Mouse (Mus musculus): ENCODE results near the gene Stard8. TPM values are rescaled to one million over a fixed set of nuclear protein-coding genes. Genes with fewer than 3 reads are reported as not detected.
"Not testable (repeated sequence)": the region's sequence is repeated elsewhere in the genome, so short reads cannot be mapped to it uniquely, and the experiment has no call there.

The Stard8 gene
- total RNA-seq, 2 experiments from 2014 or later, result 34.6 to 36.1 TPM

GRCm38 (mm10) chrX:99045315-99045714 is 42.3 kb downstream of the Stard8 start:
- no peak for DNase-seq (ENCODE audit: low spot score in 2 of 2)

GRCm38 (mm10) chrX:99046360-99047055 is 43.5 kb downstream of the Stard8 start:
- DNase-seq (ENCODE audit: low spot score in 2 of 2), result no peak

- no peak for DNase-seq (ENCODE audit: low spot score in 2 of 2)
These were observed 45.1 kb downstream of the Stard8 start for GRCm38 (mm10) chrX:99048111-99048510.

GRCm38 (mm10) chrX:99049247-99049646 is 46.2 kb downstream of the Stard8 start:
- DNase-seq (ENCODE audit: low spot score in 2 of 2), result peak in 1 of 2 experiments; percentile 23

GRCm38 (mm10) chrX:99050736-99051481 is 47.9 kb downstream of the Stard8 start:
- DNase-seq (ENCODE audit: low spot score in 2 of 2), result peak in 1 of 2 experiments; percentile 57

GRCm38 (mm10) chrX:99052255-99052654 is 49.2 kb downstream of the Stard8 start:
- no peak for DNase-seq (ENCODE audit: low spot score in 2 of 2)

GRCm38 (mm10) chrX:99054512-99054911 is 51.5 kb downstream of the Stard8 start:
- peak in 1 of 2 experiments; percentile 16 for DNase-seq (ENCODE audit: low spot score in 2 of 2)

- DNase-seq (ENCODE audit: low spot score in 2 of 2), result no peak
These were observed 54.9 kb downstream of the Stard8 start for GRCm38 (mm10) chrX:99057772-99058440.

GRCm38 (mm10) chrX:99059119-99059518 is 56.1 kb downstream of the Stard8 start:
- no peak for DNase-seq (ENCODE audit: low spot score in 2 of 2)

- no peak for DNase-seq (ENCODE audit: low spot score in 2 of 2)
These were observed 62.5 kb downstream of the Stard8 start for GRCm38 (mm10) chrX:99065582-99065981.

GRCm38 (mm10) chrX:99066550-99066949 is 63.5 kb downstream of the Stard8 start:
- no peak for DNase-seq (ENCODE audit: low spot score in 2 of 2)

- no peak for DNase-seq (ENCODE audit: low spot score in 2 of 2)
These were observed 64.2 kb downstream of the Stard8 start for GRCm38 (mm10) chrX:99067232-99067631.

- no peak for DNase-seq (ENCODE audit: low spot score in 2 of 2)
These were observed 64.7 kb downstream of the Stard8 start for GRCm38 (mm10) chrX:99067671-99068151.

- no peak for DNase-seq (ENCODE audit: low spot score in 2 of 2)
These were observed 68.1 kb downstream of the Stard8 start for GRCm38 (mm10) chrX:99071188-99071587.

- DNase-seq (ENCODE audit: low spot score in 2 of 2), result no peak
These were observed 69.5 kb downstream of the Stard8 start for GRCm38 (mm10) chrX:99072596-99072995.

- no peak for DNase-seq (ENCODE audit: low spot score in 2 of 2)
These were observed 72.1 kb downstream of the Stard8 start for GRCm38 (mm10) chrX:99075111-99075510.

- DNase-seq (ENCODE audit: low spot score in 2 of 2), result no peak
These were observed 73.4 kb downstream of the Stard8 start for GRCm38 (mm10) chrX:99076460-99076859.

GRCm38 (mm10) chrX:99078374-99078892 is 75.4 kb downstream of the Stard8 start:
- DNase-seq (ENCODE audit: low spot score in 2 of 2), result not testable (repeated sequence)

GRCm38 (mm10) chrX:99092704-99093103 is 89.7 kb downstream of the Stard8 start:
- DNase-seq (ENCODE audit: low spot score in 2 of 2), result no peak

- not testable (repeated sequence) for DNase-seq (ENCODE audit: low spot score in 2 of 2)
These were observed 108.2 kb downstream of the Stard8 start for GRCm38 (mm10) chrX:99111088-99111724.

GRCm38 (mm10) chrX:99119510-99119909 is 116.5 kb downstream of the Stard8 start:
- no peak for DNase-seq (ENCODE audit: low spot score in 2 of 2)

Measured in left cerebral cortex, adult 18-20 months (tissue).